Mouse (Mus musculus): ENCODE results near the gene Pik3cg. TPM values are rescaled to one million over a fixed set of nuclear protein-coding genes. Genes with fewer than 3 reads are reported as not detected.

The Pik3cg gene
- polyA plus RNA-seq, 1 experiment from 2014 or later, result 2.6 TPM

DNA sequence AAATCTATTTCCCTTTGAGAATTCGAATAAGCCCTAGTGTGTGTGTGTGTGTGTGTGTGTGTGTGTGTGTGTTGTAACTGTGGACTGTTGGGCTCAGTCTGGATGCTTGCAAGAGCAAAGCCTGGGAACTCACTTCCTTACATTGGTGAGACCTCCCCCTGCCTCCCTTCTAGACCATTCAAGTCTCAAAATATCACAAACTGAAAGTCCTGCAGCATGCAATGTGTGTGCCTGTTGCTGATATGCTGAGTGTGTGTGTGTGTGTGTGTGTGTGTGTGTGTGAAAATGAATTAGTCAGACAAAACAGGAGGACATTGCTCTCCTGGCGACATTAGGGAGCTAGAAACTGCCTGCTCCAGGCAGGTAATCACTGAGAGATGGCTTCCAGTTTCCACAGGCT lies 492 bp upstream of the Pik3cg start:
- Histone ChIP-seq H3K27me3 (ENCODE audit: control insufficient read depth, insufficient read depth, low read length) (no peaks in the 10 kb centered on the region), H3K36me3 (ENCODE audit: control insufficient read depth, insufficient read depth, low read length) (no peaks in the 10 kb centered on the region), H3K27ac (ENCODE audit: low read depth, low read length) (no peak overlapping the region), H3K9ac (ENCODE audit: low read depth, low read length) (no peak overlapping the region), H3K4me1 (ENCODE audit: control insufficient read depth, insufficient read depth, low read length) (no peaks in the 10 kb centered on the region), H3K9me3 (ENCODE audit: control insufficient read depth, low read length) (no peaks in the 10 kb centered on the region), H3K4me3 (ENCODE audit: low read length) (no peak overlapping the region), H3K4me2 (replicated peaks; ENCODE audit: low read depth, low read length) (no peak overlapping the region; the same call in 1 of the 2 replicates)
- no peak for ATAC-seq (ENCODE audit: low FRiP score, low TSS enrichment)
- 68% methylated on average over 2 of the region's 2 CpGs for WGBS

DNA sequence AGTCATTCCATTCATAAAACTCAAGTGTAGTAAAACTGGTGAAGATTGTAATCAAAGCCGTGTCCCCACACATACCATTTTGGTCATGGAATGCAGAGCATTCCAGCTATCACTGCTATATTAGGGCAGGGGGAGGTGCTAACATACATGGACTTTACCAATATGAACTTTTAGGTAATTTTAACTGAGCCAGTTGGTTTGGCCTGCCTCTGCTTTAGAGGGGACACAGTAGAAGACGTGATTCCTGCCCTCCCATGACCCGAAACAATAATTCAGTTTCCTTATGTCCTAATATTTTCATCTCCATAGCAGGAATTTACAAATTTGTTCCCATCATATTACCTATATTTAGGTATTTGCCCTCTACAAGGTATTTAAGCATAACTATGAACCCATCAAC lies 1.3 kb downstream of the Pik3cg start:
- ATAC-seq (ENCODE audit: low FRiP score, low TSS enrichment), result no peak
- Histone ChIP-seq H3K4me1 (ENCODE audit: control insufficient read depth, insufficient read depth, low read length) (no peaks in the 10 kb centered on the region), H3K4me2 (replicated peaks; ENCODE audit: low read depth, low read length) (no peak overlapping the region), H3K9me3 (ENCODE audit: control insufficient read depth, low read length) (no peaks in the 10 kb centered on the region), H3K27me3 (ENCODE audit: control insufficient read depth, insufficient read depth, low read length) (no peaks in the 10 kb centered on the region), H3K9ac (ENCODE audit: low read depth, low read length) (no peak overlapping the region), H3K27ac (ENCODE audit: low read depth, low read length) (no peak overlapping the region), H3K4me3 (ENCODE audit: low read length) (no peak overlapping the region), H3K36me3 (ENCODE audit: control insufficient read depth, insufficient read depth, low read length) (no peaks in the 10 kb centered on the region)
- 76% methylated on average over 3 of the region's 3 CpGs for WGBS

DNA sequence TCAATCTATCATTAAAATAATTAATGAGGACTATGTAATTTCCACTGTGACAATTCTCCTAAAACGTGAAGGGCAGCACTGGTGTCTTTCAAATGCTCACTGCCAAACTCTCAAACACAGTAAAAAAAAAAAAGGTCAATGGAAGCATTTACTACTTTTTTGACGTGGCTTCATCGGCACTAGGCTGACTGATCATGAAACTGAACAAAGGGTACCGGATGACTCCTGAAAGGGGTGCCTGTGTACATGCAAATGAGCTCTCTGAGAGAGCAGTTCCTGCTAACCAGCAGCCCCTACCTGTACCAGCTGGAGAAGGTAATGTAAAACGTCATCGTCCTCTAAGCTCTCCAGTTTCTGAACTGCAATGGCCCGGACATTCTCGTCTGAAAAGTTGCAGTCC lies 4.8 kb downstream of the Pik3cg start:
- Histone ChIP-seq H3K4me2 (replicated peaks; ENCODE audit: low read depth, low read length) (no peak overlapping the region), H3K27me3 (ENCODE audit: control insufficient read depth, insufficient read depth, low read length) (no peaks in the 10 kb centered on the region), H3K36me3 (ENCODE audit: control insufficient read depth, insufficient read depth, low read length) (no peaks in the 10 kb centered on the region), H3K9ac (ENCODE audit: low read depth, low read length) (no peak overlapping the region), H3K9me3 (ENCODE audit: control insufficient read depth, low read length) (no peaks in the 10 kb centered on the region), H3K4me1 (ENCODE audit: control insufficient read depth, insufficient read depth, low read length) (no peaks in the 10 kb centered on the region), H3K4me3 (ENCODE audit: low read length) (no peak overlapping the region), H3K27ac (ENCODE audit: low read depth, low read length) (no peak overlapping the region)
- WGBS, result 39% methylated on average over 8 of the region's 8 CpGs
- no peak for ATAC-seq (ENCODE audit: low FRiP score, low TSS enrichment)

DNA sequence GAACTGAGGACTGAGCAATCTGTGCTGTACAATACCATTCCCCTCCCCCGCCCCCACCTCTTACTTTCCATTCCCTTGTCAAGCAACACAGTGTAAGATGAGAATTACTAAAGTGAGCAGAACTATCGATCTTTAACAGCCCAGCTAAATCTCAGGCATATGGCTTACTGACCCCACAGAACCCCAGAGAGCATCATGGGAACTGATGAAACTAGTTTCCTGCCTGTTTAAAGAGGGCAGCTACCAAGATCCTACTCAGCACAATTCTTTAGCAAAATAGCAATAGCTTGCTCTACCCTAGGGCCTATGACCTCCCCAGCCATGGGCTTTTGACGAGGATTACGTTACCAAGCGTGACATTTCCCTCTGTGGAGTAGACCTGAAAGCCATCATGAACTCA lies 5.9 kb downstream of the Pik3cg start:
- Histone ChIP-seq H3K4me3 (ENCODE audit: low read length) (no peak overlapping the region), H3K4me2 (replicated peaks; ENCODE audit: low read depth, low read length) (no peak overlapping the region), H3K9me3 (ENCODE audit: control insufficient read depth, low read length) (no peaks in the 10 kb centered on the region), H3K9ac (ENCODE audit: low read depth, low read length) (no peak overlapping the region), H3K4me1 (ENCODE audit: control insufficient read depth, insufficient read depth, low read length) (no peaks in the 10 kb centered on the region), H3K36me3 (ENCODE audit: control insufficient read depth, insufficient read depth, low read length) (no peaks in the 10 kb centered on the region), H3K27ac (ENCODE audit: low read depth, low read length) (no peak overlapping the region), H3K27me3 (ENCODE audit: control insufficient read depth, insufficient read depth, low read length) (no peaks in the 10 kb centered on the region)
- WGBS, result 80% methylated on average over 5 of the region's 5 CpGs
- no peak for ATAC-seq (ENCODE audit: low FRiP score, low TSS enrichment)

DNA sequence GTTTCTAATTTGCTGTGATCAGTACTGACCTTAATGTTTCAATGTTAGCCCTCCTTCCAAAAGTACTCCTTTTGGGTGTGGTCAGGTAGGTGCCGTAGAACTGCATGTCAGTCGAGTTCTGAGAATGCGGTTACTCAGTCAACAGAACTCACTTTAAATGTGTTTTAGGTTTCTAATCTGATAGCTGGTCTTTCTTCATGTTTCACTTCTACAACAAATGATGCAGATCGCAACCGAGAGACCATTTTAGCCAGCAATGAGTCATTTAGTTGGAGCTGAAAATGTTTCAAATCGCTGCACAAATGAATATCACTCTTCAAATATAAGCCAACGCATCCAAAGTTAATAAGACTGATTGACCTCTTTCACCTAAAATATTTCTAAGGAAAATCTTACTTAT lies 6.5 kb downstream of the Pik3cg start:
- Histone ChIP-seq H3K27me3 (ENCODE audit: control insufficient read depth, insufficient read depth, low read length) (no peaks in the 10 kb centered on the region), H3K4me3 (ENCODE audit: low read length) (no peak overlapping the region), H3K36me3 (ENCODE audit: control insufficient read depth, insufficient read depth, low read length) (no peaks in the 10 kb centered on the region), H3K4me1 (ENCODE audit: control insufficient read depth, insufficient read depth, low read length) (no peaks in the 10 kb centered on the region), H3K9ac (ENCODE audit: low read depth, low read length) (no peak overlapping the region), H3K27ac (ENCODE audit: low read depth, low read length) (no peak overlapping the region), H3K9me3 (ENCODE audit: control insufficient read depth, low read length) (no peaks in the 10 kb centered on the region), H3K4me2 (replicated peaks; ENCODE audit: low read depth, low read length) (no peak overlapping the region)
- ATAC-seq (ENCODE audit: low FRiP score, low TSS enrichment), result no peak
- WGBS, result 88% methylated on average over 7 of the region's 7 CpGs

DNA sequence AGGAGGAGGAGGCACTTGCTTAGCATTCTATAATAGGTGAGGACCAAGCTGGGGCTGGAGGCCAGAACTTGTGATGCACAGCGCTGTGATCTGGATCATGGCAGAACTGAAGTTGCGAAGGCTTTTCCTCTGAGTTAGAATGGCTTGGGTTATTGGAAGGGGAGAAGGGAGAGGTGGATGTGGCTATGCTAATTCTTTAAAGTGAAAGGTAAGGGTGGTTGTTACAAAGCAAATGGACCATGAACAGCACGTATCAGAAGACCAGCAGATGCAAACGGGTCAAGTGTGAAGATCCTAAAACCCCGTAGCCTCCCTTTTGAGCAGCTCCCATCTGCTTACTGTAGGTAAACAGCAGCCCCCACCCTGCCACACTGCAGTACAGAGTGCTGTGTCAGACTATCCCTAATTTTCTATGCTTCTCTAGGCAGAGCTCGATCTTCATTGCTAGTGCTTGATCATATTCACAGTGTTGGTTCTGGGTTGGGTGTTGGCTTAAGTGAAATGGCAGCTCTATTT lies 7.3 kb downstream of the Pik3cg start:
- Histone ChIP-seq H3K4me2 (replicated peaks; ENCODE audit: low read depth, low read length) (no peak overlapping the region), H3K9me3 (ENCODE audit: control insufficient read depth, low read length) (no peaks in the 10 kb centered on the region), H3K27me3 (ENCODE audit: control insufficient read depth, insufficient read depth, low read length) (no peaks in the 10 kb centered on the region), H3K4me1 (ENCODE audit: control insufficient read depth, insufficient read depth, low read length) (no peaks in the 10 kb centered on the region), H3K27ac (ENCODE audit: low read depth, low read length) (no peak overlapping the region), H3K9ac (ENCODE audit: low read depth, low read length) (no peak overlapping the region), H3K36me3 (ENCODE audit: control insufficient read depth, insufficient read depth, low read length) (no peaks in the 10 kb centered on the region), H3K4me3 (ENCODE audit: low read length) (no peak overlapping the region)
- ATAC-seq (ENCODE audit: low FRiP score, low TSS enrichment), result peak; percentile 43; the same call in 1 of the 2 replicates
- 45% methylated on average over 6 of the region's 6 CpGs for WGBS

DNA sequence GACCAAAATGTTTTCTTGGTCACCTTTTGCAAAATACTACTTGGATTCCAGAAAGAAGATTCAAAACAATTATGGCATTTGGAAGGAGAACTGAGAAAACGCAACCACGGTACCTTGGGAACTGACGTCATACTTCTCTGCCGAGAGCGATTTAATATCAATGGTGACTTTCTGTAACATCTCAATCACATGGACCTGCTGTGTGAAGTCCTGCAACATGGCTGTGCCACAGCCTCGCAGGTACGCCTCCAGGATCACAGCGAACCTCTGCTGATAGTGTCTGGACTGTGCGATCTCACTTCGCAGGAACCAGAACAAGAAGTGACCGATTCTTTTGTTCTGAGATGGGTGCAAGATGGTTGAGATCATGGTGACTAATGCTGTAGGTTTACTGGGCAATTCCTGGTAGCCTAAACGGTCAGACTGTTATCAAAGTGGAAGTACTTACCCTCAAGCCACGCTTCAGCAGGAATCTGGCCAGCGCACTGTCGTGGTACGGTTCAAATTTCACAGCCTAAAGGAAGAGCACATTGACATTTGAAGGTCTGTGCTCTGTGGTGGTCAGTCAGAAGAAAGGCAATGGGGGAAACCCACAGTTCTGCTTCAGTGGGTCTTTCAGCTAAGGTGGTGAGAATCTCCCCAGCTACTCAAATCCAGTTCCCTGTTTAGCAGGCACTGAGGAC lies 7.9 kb downstream of the Pik3cg start:
- H3K4me3 ChIP-seq (ENCODE audit: low read length), result no peak overlapping the region
- H3K4me2 ChIP-seq (replicated peaks; ENCODE audit: low read depth, low read length), result no peak overlapping the region
- no peak overlapping the region for H3K27ac ChIP-seq (ENCODE audit: low read depth, low read length)
- no peaks in the 10 kb centered on the region for H3K4me1 ChIP-seq (ENCODE audit: control insufficient read depth, insufficient read depth, low read length)
- H3K9ac ChIP-seq (ENCODE audit: low read depth, low read length), result no peak overlapping the region
- no peaks in the 10 kb centered on the region for H3K36me3 ChIP-seq (ENCODE audit: control insufficient read depth, insufficient read depth, low read length)
- 0 out of 2 replicates have a peak, but pooled peaks have one; percentile 55 for ATAC-seq (ENCODE audit: low FRiP score, low TSS enrichment)
- no peaks in the 10 kb centered on the region for H3K27me3 ChIP-seq (ENCODE audit: control insufficient read depth, insufficient read depth, low read length)
- WGBS, result 70% methylated on average over 16 of the region's 16 CpGs
- no peaks in the 10 kb centered on the region for H3K9me3 ChIP-seq (ENCODE audit: control insufficient read depth, low read length)

DNA sequence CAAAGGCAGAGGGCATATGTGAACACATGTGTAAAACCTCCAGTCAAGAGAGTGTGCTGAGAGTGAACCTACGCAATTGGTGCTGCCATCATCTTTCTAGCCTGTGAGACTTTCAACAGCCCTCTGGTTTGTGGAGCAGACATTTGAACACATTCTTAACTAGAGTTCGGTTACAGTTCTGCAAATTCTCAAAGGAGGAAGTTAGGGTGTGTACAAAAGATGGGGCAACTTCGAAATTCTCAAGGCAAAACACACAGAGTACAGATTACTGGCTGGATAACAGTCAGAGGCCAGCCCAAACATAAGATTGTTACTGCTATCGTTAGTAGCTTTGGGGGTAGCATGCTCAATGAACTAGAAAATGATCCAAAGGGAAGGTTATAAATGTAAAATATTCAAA lies 9.0 kb downstream of the Pik3cg start:
- no peaks in the 10 kb centered on the region for H3K27me3 ChIP-seq (ENCODE audit: control insufficient read depth, insufficient read depth, low read length)
- no peaks in the 10 kb centered on the region for H3K4me1 ChIP-seq (ENCODE audit: control insufficient read depth, insufficient read depth, low read length)
- H3K9ac ChIP-seq (ENCODE audit: low read depth, low read length), result no peak overlapping the region
- H3K4me2 ChIP-seq (replicated peaks; ENCODE audit: low read depth, low read length), result no peak overlapping the region
- no peaks in the 10 kb centered on the region for H3K36me3 ChIP-seq (ENCODE audit: control insufficient read depth, insufficient read depth, low read length)
- ATAC-seq (ENCODE audit: low FRiP score, low TSS enrichment), result no peak
- no peaks in the 10 kb centered on the region for H3K9me3 ChIP-seq (ENCODE audit: control insufficient read depth, low read length)
- H3K27ac ChIP-seq (ENCODE audit: low read depth, low read length), result no peak overlapping the region
- no peak overlapping the region for H3K4me3 ChIP-seq (ENCODE audit: low read length)
- 73% methylated on average over 4 of the region's 4 CpGs for WGBS

DNA sequence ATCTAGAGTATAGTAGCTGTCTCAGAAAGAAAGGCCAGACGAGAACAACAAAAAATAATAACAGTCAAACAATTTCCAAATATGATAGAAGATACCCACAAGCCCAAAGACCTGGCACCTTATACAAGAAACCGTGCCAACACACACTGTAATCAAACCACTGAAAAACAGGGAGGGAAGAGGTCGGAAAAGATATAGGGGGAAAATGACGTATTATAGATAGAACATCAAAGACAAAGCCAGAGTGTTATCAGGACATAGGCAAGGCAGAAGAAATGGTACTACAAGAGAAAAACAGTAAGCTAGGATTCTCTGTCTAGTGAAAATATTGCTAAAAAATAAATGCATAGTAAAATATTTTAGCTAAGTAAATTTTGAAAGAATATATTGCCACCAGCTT lies 10.4 kb downstream of the Pik3cg start:
- ATAC-seq (ENCODE audit: low FRiP score, low TSS enrichment), result no peak
- 92% methylated on average over 4 of the region's 4 CpGs for WGBS
- H3K36me3 ChIP-seq (ENCODE audit: control insufficient read depth, insufficient read depth, low read length), result no peaks in the 10 kb centered on the region
- H3K27ac ChIP-seq (ENCODE audit: low read depth, low read length), result no peak overlapping the region
- no peaks in the 10 kb centered on the region for H3K27me3 ChIP-seq (ENCODE audit: control insufficient read depth, insufficient read depth, low read length)
- no peak overlapping the region for H3K9ac ChIP-seq (ENCODE audit: low read depth, low read length)
- H3K4me1 ChIP-seq (ENCODE audit: control insufficient read depth, insufficient read depth, low read length), result no peaks in the 10 kb centered on the region
- no peaks in the 10 kb centered on the region for H3K9me3 ChIP-seq (ENCODE audit: control insufficient read depth, low read length)
- H3K4me3 ChIP-seq (ENCODE audit: low read length), result no peak overlapping the region
- H3K4me2 ChIP-seq (replicated peaks; ENCODE audit: low read depth, low read length), result no peak overlapping the region
